Mouse (Mus musculus) liver, adult 2 months (tissue): Measurements from ENCODE around the gene Hdac1.

Experiments
- CTCF ChIP-seq: fragments of 200-500 bp; IDR thresholded peaks from 2 replicates; pipeline ENCODE4 v1.5.1; 2011; ENCODE audit warnings: low read depth, low read length, control low read depth
- POLR2A ChIP-seq: fragments of 200-500 bp; IDR thresholded peaks from 2 replicates; pipeline ENCODE4 v1.6.1; 2011; ENCODE audit warnings: low read length, control low read depth; ENCODE audit not compliant: insufficient read depth; ENCODE audit errors: extremely low read depth

GRCm38 (mm10) chr4:129540012-129540411, 2.5 kb downstream of the Hdac1 start:
- TF ChIP-seq CTCF (peak; percentile 79), POLR2A (no peak)
